Mouse (Mus musculus) liver, adult 2 months (tissue): ENCODE data around the gene Nmrk1.

Source experiments
- CTCF ChIP-seq: fragments of 200-500 bp; IDR thresholded peaks from 2 replicates; pipeline ENCODE4 v1.5.1; 2011; ENCODE audit warnings: low read depth, low read length, control low read depth
- POLR2A ChIP-seq: fragments of 200-500 bp; IDR thresholded peaks from 2 replicates; pipeline ENCODE4 v1.6.1; 2011; ENCODE audit warnings: low read length, control low read depth; ENCODE audit not compliant: insufficient read depth; ENCODE audit errors: extremely low read depth

- TF ChIP-seq CTCF, result no peak
- no peak for TF ChIP-seq POLR2A
These were observed 37.8 kb downstream of the Nmrk1 start for GRCm38 (mm10) chr19:18669551-18669950.
